In genomic region chr9:57942039-57942438, GRCm38 (mm10) we compare ENCODE assay signal across 10 mouse cellular contexts. TPM values are rescaled to one million over a fixed set of nuclear protein-coding genes. Genes with fewer than 3 reads are reported as not detected.
DNase-seq lines count a peak whose midpoint lies in the region; ATAC-seq and TF ChIP-seq lines count a peak whose summit lies in the region.
"Had no signal": no experiment of that assay in that cellular context is flagged by ENCODE, and none has a peak within 500 bp of the region (broad histone marks: within the 10 kb centered on the region; RNA-seq: fewer than 3 reads in every experiment).

No protein-coding gene starts in this region.

- 42% methylated on average over 2 of the region's 2 CpGs for WGBS in hindbrain, postnatal 0 days

- TF ChIP-seq CTCF in left cerebral cortex, adult 2 months (IDR thresholded peaks at IDR 0.05) = no peak
- TF ChIP-seq CTCF in hindbrain, postnatal 0 days (IDR thresholded peaks at IDR 0.05; ENCODE audit: low read depth) = peak; percentile 15; the same call in 1 of the 2 replicates

- 0 out of 2 replicates have a peak, but pooled peaks have one; percentile 22 for ATAC-seq in hindbrain, postnatal 0 days
- ATAC-seq: inflammation-experienced regulatory T-cells, adult 6 months had no signal

- H3K9me3 ChIP-seq in hindbrain, postnatal 0 days (ENCODE audit: low read length) = no peaks in the 10 kb centered on the region
- H3K9me3 ChIP-seq: limb, embryonic 13.5 days had no signal

- peak overlapping the region; percentile 65 for H3K4me3 ChIP-seq in left cerebral cortex, adult 2 months
- H3K4me3 ChIP-seq in brown adipose tissue, adult 24 weeks (ENCODE audit: insufficient read depth, low read depth, low read length) = peak overlapping the region; percentile 76
- H3K4me3 ChIP-seq in hindbrain, postnatal 0 days (ENCODE audit: low read length) = peak overlapping the region; percentile 85

- peaks cover 15% of the 10 kb centered on the region for H3K4me1 ChIP-seq in brown adipose tissue, adult 24 weeks (ENCODE audit: control insufficient read depth, insufficient read depth, insufficient read length, low read length)
- peaks cover 15% of the 10 kb centered on the region; the same call in 1 of the 2 replicates for H3K4me1 ChIP-seq in hindbrain, postnatal 0 days (ENCODE audit: insufficient read depth, low read length)

- peak overlapping the region; percentile 93 for H3K27ac ChIP-seq in left cerebral cortex, adult 2 months
- peak overlapping the region; percentile 1; the same call in 1 of the 2 replicates for H3K27ac ChIP-seq in brown adipose tissue, adult 24 weeks (replicated peaks; ENCODE audit: low read depth, low read length)
- H3K27ac ChIP-seq in hindbrain, postnatal 0 days = no peak overlapping the region
- H3K27ac ChIP-seq: limb, embryonic 13.5 days had no signal

- H3K27me3 ChIP-seq in hindbrain, postnatal 0 days (ENCODE audit: insufficient read depth, low read length) = no peaks in the 10 kb centered on the region

- no peak overlapping the region; the same call in 1 of the 2 replicates for H3K9ac ChIP-seq in hindbrain, postnatal 0 days (replicated peaks; ENCODE audit: low read length)
- H3K9ac ChIP-seq: limb, embryonic 13.5 days had no signal

- H3K36me3 ChIP-seq in hindbrain, postnatal 0 days (ENCODE audit: insufficient read depth, low read length) = no peaks in the 10 kb centered on the region
- H3K36me3 ChIP-seq: limb, embryonic 13.5 days had no signal

- DNase-seq in left cerebral cortex, adult 2 months (ENCODE audit: extremely low spot score in 1 of 2, low spot score in 2 of 2) = no peak
- DNase-seq in left cerebral cortex, adult 18-20 months (ENCODE audit: low spot score in 2 of 2) = no peak
- DNase-seq in cerebellum, adult 9-10 months = peak; percentile 90
- DNase-seq in hindbrain, postnatal 0 days (ENCODE audit: low spot score) = peak; percentile 51
- no peak for DNase-seq in MN1 (ENCODE audit: low spot score)
- DNase-seq in layer of hippocampus, adult 11-12 months (ENCODE audit: low spot score) = no peak

- H3K4me2 ChIP-seq in hindbrain, postnatal 0 days (ENCODE audit: low read depth, low read length) = peak overlapping the region; percentile 79

- intact Hi-C loops in left cerebral cortex, adult 2 months (cut with DNase I) = no loop called here

RNA-seq across cellular contexts. Expression of gene Sema7a, which starts 2.1 kb away (rescaled TPM):
- 100 to 1,000 TPM; 151 to 160 TPM for total RNA-seq in left cerebral cortex, adult 2 months (2021)
- 100 to 1,000 TPM; 135 to 160 TPM for total RNA-seq in left cerebral cortex, adult 18-20 months (2021)
- 2.8 and 6.0 TPM in 2 replicates for polyA plus RNA-seq in brown adipose tissue, adult 24 weeks (2012; ENCODE audit: insufficient read depth, insufficient read length, missing spikeins)
- 60.2 and 62.8 TPM in 2 replicates for total RNA-seq in hindbrain, postnatal 0 days (2014; rRNA removed)
- 4.0 and 4.9 TPM in 2 replicates for polyA plus RNA-seq in hindbrain, postnatal 0 days (2015; fragmentation: Nextera tagmentation; extraction: Ambion mirVana)
- total RNA-seq: MEL had no signal

RNA-seq across cellular contexts. Expression of gene Ubl7, which starts 31.3 kb away (rescaled TPM):
- 100 to 1,000 TPM; 101 to 109 TPM for total RNA-seq in left cerebral cortex, adult 2 months (2021)
- 100 to 1,000 TPM; 107 to 113 TPM for total RNA-seq in left cerebral cortex, adult 18-20 months (2021)
- 67.3 and 71.9 TPM in 2 replicates for polyA plus RNA-seq in brown adipose tissue, adult 24 weeks (2012; ENCODE audit: insufficient read depth, insufficient read length, missing spikeins)
- 96.6 and 116 TPM in 2 replicates for total RNA-seq in hindbrain, postnatal 0 days (2014; rRNA removed)
- 151 and 152 TPM in 2 replicates for polyA plus RNA-seq in hindbrain, postnatal 0 days (2015; fragmentation: Nextera tagmentation; extraction: Ambion mirVana)

Comparison
In these comparisons a context has a peak if more than half of its experiments do, and no peak if none do; other contexts are left out.
1. DNase-seq: peak in cerebellum, adult 9-10 months (single experiment) and hindbrain, postnatal 0 days (single experiment); none in left cerebral cortex, adult 2 months (0 of 2), left cerebral cortex, adult 18-20 months (0 of 2), MN1 (single experiment) and layer of hippocampus, adult 11-12 months (single experiment).
2. Peak in every context shown above with its lines, with median percentiles within 50 percentile points of each other: H3K4me3 ChIP-seq.